Mouse (Mus musculus) spleen, adult 2 months (tissue): ENCODE results near the gene Mapt. TPM values are rescaled to one million over a fixed set of nuclear protein-coding genes. Genes with fewer than 3 reads are reported as not detected.

Source experiments
- DNase-seq, 2 experiments: peaks; one replicate each; pipeline versions ENCODE4 v3.0.0 to v3.0.0-alpha.2; 2012 to 2021; ENCODE audit warnings: low spot score in 2 of 2, low read depth in 1 of 2
- H3K27ac ChIP-seq: fragments of 200-500 bp; 2 replicates; pipeline ENCODE4 v1.5.1; 2012; ENCODE audit warnings: low read length, inconsistent platforms; ENCODE audit not compliant: insufficient read depth
- H3K27me3 ChIP-seq: fragments of 200-500 bp; 2 replicates; pipeline ENCODE4 v1.6.1; 2012; ENCODE audit warnings: mild to moderate bottlenecking, moderate library complexity, low read length, inconsistent platforms; ENCODE audit not compliant: control insufficient read depth, insufficient read depth
- H3K36me3 ChIP-seq: fragments of 200-500 bp; 2 replicates; pipeline ENCODE4 v1.6.1; 2012; ENCODE audit warnings: mild to moderate bottlenecking, low read length, inconsistent platforms; ENCODE audit not compliant: control insufficient read depth, insufficient read depth
- H3K4me1 ChIP-seq: fragments of 200-500 bp; 2 replicates; pipeline ENCODE4 v1.6.1; 2011; ENCODE audit warnings: inconsistent platforms; ENCODE audit not compliant: control insufficient read depth, insufficient read depth, insufficient read length
- H3K4me3 ChIP-seq: fragments of 200-500 bp; 2 replicates; pipeline ENCODE4 v1.5.1; 2011; ENCODE audit warnings: mild to moderate bottlenecking, inconsistent platforms; ENCODE audit not compliant: insufficient read depth, insufficient read length; ENCODE audit errors: extremely low read depth
- CTCF ChIP-seq: fragments of 200-500 bp; IDR thresholded peaks from 2 replicates; pipeline ENCODE4 v1.5.1; 2011; ENCODE audit warnings: mild to moderate bottlenecking, inconsistent platforms; ENCODE audit not compliant: insufficient read depth, insufficient read length, insufficient replicate concordance; ENCODE audit errors: extremely low read depth
- POLR2A ChIP-seq: fragments of 200-500 bp; IDR thresholded peaks from 2 replicates; pipeline ENCODE4 v1.6.1; 2011; ENCODE audit warnings: low read depth, low read length, inconsistent platforms
- WGBS: fragments of 180-500 bp; shearing (Covaris S2); methylation state at CpG from one replicate; pipeline ENCODE4 v1.1.7; 2018; 5-methylcytosine and 5-hydroxymethylcytosine counted together
- polyA plus RNA-seq: library from polyadenylated mRNA; depleted of rRNA; stranded (reverse); fragments of >200 nt; gene quantifications from 2 replicates; pipeline ENCODE4 v1.2.3, GENCODE M21; 2012

Gene Mapt
- polyA plus RNA-seq, 1 experiment: 0.57 TPM

DNA sequence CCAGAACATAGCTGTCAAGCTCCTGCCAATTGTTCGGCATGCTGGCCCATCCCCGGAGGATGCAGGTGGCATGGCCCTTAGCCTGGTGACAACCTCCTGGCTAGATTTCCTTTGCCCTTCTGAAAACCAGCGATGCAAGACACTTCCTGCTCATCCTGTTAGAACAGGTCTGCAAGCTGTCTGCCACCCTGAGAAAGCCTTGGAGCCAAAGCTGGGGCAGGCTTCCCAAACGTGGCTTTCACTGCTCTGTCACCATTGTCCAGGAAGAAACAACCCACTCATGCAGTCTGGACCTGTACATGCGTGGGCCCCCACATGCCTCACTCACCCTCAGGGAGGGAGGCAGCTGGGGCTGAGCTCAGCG is 57.6 kb downstream of the Mapt start:
- Histone ChIP-seq H3K36me3 (no peaks in the 10 kb centered on the region), H3K4me1 (no peaks in the 10 kb centered on the region), H3K27ac (no peak overlapping the region), H3K27me3 (no peaks in the 10 kb centered on the region), H3K4me3 (no peak overlapping the region)
- WGBS: 44% methylated on average over 6 of the region's 6 CpGs
- no peak for DNase-seq
- TF ChIP-seq CTCF (no peak), POLR2A (no peak)

DNA sequence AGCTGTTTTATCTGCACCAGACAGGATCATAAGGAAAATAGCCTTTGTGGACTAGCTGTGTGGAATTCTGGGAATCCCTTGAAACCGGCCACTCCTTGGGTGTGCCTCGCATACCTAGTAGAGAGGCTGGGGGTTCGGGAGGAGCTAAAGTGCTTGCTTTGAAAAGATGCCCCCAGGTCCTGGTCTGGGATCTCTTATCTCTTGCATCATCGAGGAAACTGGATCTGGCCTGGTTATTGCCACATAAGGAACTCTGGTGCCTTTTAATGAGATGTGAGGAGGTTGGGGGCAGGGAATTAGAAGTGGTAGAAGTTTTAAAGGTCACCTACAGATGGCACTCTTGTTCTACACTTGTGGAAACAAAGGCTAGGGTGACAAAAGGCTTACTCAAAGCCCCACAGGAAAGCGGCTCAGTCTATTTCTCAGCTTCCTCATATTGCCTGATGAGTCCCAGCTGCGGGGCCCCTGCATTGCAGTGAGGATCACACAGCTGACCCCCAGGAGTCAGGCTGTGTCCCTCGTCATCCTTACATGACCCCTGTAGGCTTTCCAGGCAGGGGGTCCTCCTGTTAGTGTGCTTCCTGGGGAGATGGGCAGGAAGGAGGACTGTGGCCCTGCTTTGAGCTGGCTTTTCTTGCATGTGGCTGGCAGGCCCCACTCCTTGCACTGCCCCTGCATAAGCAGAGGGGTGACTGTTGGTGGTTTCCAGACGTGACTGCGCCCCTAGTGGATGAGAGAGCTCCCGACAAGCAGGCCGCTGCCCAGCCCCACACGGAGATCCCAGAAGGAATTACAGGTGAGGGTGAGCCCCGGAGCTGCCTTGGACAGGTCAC is 58.2 kb downstream of the Mapt start:
- no peaks in the 10 kb centered on the region for H3K27me3 ChIP-seq
- H3K4me1 ChIP-seq: no peaks in the 10 kb centered on the region
- peak; percentile 23 to 26 for DNase-seq
- no peak overlapping the region for H3K27ac ChIP-seq
- peak; percentile 43; the same call in 1 of the 2 replicates for TF ChIP-seq CTCF
- no peak for TF ChIP-seq POLR2A
- no peaks in the 10 kb centered on the region for H3K36me3 ChIP-seq
- 46% methylated on average over 13 of the region's 13 CpGs for WGBS
- no peak overlapping the region for H3K4me3 ChIP-seq

DNA sequence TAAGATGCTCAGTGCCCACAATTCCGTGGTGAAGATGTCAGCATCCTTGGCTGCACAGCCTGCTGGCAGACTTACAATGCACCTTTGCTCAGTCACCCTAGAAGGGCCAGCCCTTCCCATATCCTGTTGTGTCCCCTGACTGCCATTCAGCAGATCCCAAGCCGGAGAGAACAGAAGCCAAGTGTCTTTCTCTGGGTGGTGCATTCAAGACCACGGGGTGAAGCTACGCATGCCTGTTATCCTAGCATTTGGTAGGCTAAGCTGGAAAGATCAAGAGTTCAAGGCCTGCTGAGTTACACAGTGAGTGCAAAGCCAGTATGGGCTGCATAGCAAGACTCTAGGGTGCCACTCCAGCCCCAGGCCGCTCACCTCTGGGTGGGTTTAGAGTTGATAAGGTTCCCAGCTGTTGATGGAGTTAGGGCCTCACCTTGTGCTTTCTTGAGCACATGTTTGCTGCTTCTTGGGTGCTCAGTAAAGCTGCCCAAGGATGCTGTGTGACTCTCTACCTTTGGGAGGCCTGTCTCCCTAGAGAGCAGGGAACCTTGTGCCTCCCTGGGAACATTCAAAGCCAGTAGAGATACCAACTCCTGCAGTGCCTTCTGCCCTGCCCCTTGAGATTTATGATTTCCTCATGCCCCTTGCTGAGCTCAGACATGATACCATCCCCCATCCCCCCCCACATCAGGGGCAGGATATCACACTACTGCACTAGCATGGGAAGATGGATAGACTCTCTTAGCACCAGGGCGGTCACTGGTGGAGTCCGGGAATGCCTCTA is 61.4 kb downstream of the Mapt start:
- Histone ChIP-seq H3K36me3 (no peaks in the 10 kb centered on the region), H3K4me3 (no peak overlapping the region), H3K4me1 (no peaks in the 10 kb centered on the region), H3K27me3 (no peaks in the 10 kb centered on the region), H3K27ac (no peak overlapping the region)
- 83% methylated on average over 7 of the region's 7 CpGs for WGBS
- no peak for DNase-seq
- TF ChIP-seq POLR2A: no peak
- no peak for TF ChIP-seq CTCF

DNA sequence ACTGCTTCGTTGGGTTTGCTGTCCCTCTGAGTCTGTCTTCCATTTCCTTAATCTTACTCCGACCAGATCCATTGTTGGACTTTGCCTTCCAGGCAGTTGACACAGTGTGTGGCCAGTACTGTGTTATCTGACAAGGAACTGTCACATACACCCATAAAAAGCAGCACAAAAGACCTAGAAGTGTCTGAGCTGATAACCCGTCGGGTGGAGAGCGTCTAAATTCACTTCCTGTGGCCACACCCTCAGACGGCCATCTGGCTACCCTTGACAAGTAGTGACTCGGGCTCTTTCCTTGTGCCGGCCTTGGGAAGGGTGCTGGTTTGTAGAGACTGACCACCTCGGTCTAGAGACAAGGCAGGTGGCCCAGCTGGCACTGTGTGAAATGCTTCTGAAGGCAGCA is 62.1 kb downstream of the Mapt start:
- TF ChIP-seq POLR2A (no peak), CTCF (no peak)
- H3K4me1 ChIP-seq: no peaks in the 10 kb centered on the region
- H3K27me3 ChIP-seq: no peaks in the 10 kb centered on the region
- H3K27ac ChIP-seq: no peak overlapping the region
- H3K36me3 ChIP-seq: no peaks in the 10 kb centered on the region
- WGBS: 69% methylated on average over 9 of the region's 9 CpGs
- DNase-seq: no peak
- no peak overlapping the region for H3K4me3 ChIP-seq

DNA sequence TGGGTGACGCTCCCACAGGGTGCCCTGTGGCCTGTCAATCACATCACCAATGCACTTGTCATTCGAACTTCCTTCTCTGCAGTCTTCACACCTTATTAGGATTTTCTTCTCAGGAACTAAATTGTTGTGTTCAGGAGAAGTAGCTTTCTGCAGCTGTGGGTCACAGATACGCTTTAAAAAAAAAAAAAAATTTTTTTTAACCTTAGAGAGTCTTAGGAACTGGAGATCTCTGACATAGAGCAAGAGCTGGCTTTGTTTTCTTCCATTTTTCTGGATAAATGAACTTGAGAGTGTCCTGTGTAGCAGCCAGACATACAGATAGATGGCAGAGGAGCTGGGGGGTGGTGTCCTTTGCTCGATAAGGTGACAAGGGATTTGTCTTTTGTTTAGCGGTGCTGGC is 64.0 kb downstream of the Mapt start:
- TF ChIP-seq CTCF (no peak), POLR2A (no peak)
- Histone ChIP-seq H3K27me3 (no peaks in the 10 kb centered on the region), H3K36me3 (no peaks in the 10 kb centered on the region), H3K4me3 (no peak overlapping the region), H3K27ac (no peak overlapping the region), H3K4me1 (no peaks in the 10 kb centered on the region)
- DNase-seq: no peak
- 70% methylated on average over 5 of the region's 5 CpGs for WGBS

DNA sequence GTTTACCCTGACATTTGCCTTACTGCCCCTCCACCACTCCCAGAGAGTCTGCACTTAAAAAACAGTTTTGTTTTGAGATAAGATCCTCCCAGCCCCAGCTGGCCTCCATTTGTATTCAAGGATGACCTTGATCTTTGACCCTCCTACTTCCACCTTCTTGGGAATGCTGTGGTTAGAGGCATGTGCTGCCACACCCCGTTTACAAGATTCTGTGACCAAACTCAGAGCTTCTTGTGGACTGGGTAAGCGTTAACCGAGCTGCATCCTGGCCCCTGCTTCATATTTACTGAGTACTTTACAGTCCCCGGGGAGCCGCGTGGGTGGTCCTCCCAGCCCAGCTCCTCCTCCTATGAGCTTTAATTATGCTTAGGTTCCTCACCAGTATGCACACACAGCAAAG is 64.5 kb downstream of the Mapt start:
- WGBS: 56% methylated on average over 6 of the region's 6 CpGs
- H3K4me1 ChIP-seq: no peaks in the 10 kb centered on the region
- TF ChIP-seq CTCF (no peak), POLR2A (no peak)
- no peaks in the 10 kb centered on the region for H3K36me3 ChIP-seq
- DNase-seq: no peak
- H3K27ac ChIP-seq: no peak overlapping the region
- no peaks in the 10 kb centered on the region for H3K27me3 ChIP-seq
- H3K4me3 ChIP-seq: no peak overlapping the region
